Mouse (Mus musculus): ENCODE measurements around the gene Zfp867.

DNA sequence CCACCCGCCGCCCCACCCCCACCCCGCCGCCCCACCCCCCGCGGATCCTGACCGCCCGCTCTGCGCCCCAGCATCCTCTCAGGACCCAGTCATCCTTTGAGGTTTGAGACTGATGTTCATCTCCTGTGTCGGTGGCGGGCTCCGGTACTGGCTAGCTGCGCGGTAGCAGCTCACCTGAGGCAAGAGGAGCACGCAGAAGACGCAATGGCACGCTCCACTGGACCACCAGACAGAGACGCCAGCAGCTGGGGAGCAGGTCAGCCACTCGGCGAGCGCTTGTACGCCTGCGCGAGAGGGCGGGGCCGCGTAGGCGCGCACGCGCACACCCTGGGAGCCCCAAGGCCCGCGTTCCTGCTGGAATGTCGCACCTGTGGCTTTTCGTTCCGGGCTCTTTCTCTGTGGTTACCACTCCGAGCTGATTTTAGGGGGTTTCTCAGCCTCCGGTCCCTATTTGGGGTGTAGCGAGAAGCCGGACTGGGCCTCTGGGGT lies 22.5 kb downstream of the Zfp867 start, which contains the start of gene Jmjd4:
- no peak for TF ChIP-seq CTCF (IDR thresholded peaks at IDR 0.05)
- no peak for TF ChIP-seq EP300 (IDR thresholded peaks at IDR 0.05)

Data from lung, postnatal 0 days (tissue).